Mouse (Mus musculus) liver, embryonic 14.5 days (tissue): ENCODE measurements around the gene Mrps7. TPM values are rescaled to one million over a fixed set of nuclear protein-coding genes. Genes with fewer than 3 reads are reported as not detected.

Source experiments
- ATAC-seq: fragments of 200-750 bp; cut with Nextera tagmentation; 2 replicates; pipeline ENCODE4 v1.8.0; 2017; ENCODE audit warnings: moderate number of reproducible peaks, mild to moderate bottlenecking, moderate library complexity; ENCODE audit not compliant: insufficient read depth
- DNase-seq, 3 experiments: peaks; one replicate each; pipeline ENCODE4 v3.0.0-alpha.2; 2012 to 2013; ENCODE audit warnings: low read depth in 3 of 3, low spot score in 3 of 3
- H3K27ac ChIP-seq: fragments of 300-500 bp; sonication (generic); 2 replicates; pipeline ENCODE4 v1.5.1; 2014; ENCODE audit warnings: moderate library complexity, mild to moderate bottlenecking, control low read depth, inconsistent platforms
- H3K27me3 ChIP-seq: fragments of 300-500 bp; sonication (generic); 2 replicates; pipeline ENCODE4 v1.6.1; 2014; ENCODE audit warnings: mild to moderate bottlenecking, low read length, moderate library complexity; ENCODE audit not compliant: control insufficient read depth, insufficient read depth
- H3K36me3 ChIP-seq: fragments of 300-500 bp; sonication (generic); replicated peaks from 2 replicates; pipeline ENCODE4 v1.6.1; 2014; ENCODE audit warnings: low read depth; ENCODE audit not compliant: control insufficient read depth, insufficient read depth
- H3K4me1 ChIP-seq, 2 experiments: fragments of 200-500 bp in 1 of 2; fragments of 300-500 bp in 1 of 2; sonication (generic) in 1 of 2; replicated peaks; 2 replicates each; pipeline ENCODE4 v1.6.1; 2012 to 2014; ENCODE audit warnings: antibody characterized with exemption in 1 of 2, inconsistent platforms in 1 of 2, low read length in 1 of 2; ENCODE audit not compliant: control insufficient read depth in 2 of 2, insufficient read depth in 2 of 2
- H3K4me2 ChIP-seq: fragments of 300-500 bp; sonication (generic); 2 replicates; pipeline ENCODE4 v1.6.1; 2014; ENCODE audit warnings: low read depth, mild to moderate bottlenecking, control low read depth, moderate library complexity
- H3K4me3 ChIP-seq, 2 experiments: fragments of 200-500 bp in 1 of 2; fragments of 300-500 bp in 1 of 2; sonication (generic) in 1 of 2; 2 replicates each; pipeline ENCODE4 v1.5.1; 2012 to 2014; ENCODE audit warnings: low read depth in 2 of 2, low read length in 2 of 2, mild to moderate bottlenecking in 2 of 2, control low read depth in 1 of 2, inconsistent platforms in 1 of 2, moderate library complexity in 1 of 2; ENCODE audit not compliant: insufficient read depth in 1 of 2
- H3K9ac ChIP-seq: fragments of 300-500 bp; sonication (generic); replicated peaks from 2 replicates; pipeline ENCODE4 v1.6.1; 2014; ENCODE audit warnings: mild to moderate bottlenecking, control low read depth, moderate library complexity
- H3K9me3 ChIP-seq: fragments of 300-500 bp; sonication (generic); 2 replicates; pipeline ENCODE4 v1.6.1; 2016; ENCODE audit warnings: low read length, mixed read lengths; ENCODE audit not compliant: control insufficient read depth
- CTCF ChIP-seq: IDR thresholded peaks from 2 replicates; pipeline ENCODE4 v1.5.1; 2016; ENCODE audit warnings: antibody characterized with exemption, low read depth, control low read depth
- EP300 ChIP-seq: IDR thresholded peaks from 2 replicates; pipeline ENCODE4 v1.6.1; 2016; ENCODE audit warnings: antibody characterized with exemption, low read depth
- WGBS: fragments of 180-500 bp; shearing (Covaris S2); extraction: QIAGEN DNeasy Blood & Tissue Kit; methylation state at CpG from one replicate; pipeline ENCODE4 v1.1.7; 2014; ENCODE audit not compliant: insufficient replicate concordance; 5-methylcytosine and 5-hydroxymethylcytosine counted together
- polyA plus RNA-seq, 2 experiments: library from polyadenylated mRNA; depleted of rRNA in 1 of 2; stranded (reverse) in 1 of 2; unstranded in 1 of 2; fragments of >200 nt; fragmentation: Nextera tagmentation in 1 of 2; extraction: Ambion mirVana in 1 of 2; gene quantifications; 2 replicates each; pipeline versions ENCODE4 v1.2.1 to v1.2.3; 2012 to 2014

Gene Mrps7
- polyA plus RNA-seq, 2 experiments = 24.1 to 52.6 TPM

DNA sequence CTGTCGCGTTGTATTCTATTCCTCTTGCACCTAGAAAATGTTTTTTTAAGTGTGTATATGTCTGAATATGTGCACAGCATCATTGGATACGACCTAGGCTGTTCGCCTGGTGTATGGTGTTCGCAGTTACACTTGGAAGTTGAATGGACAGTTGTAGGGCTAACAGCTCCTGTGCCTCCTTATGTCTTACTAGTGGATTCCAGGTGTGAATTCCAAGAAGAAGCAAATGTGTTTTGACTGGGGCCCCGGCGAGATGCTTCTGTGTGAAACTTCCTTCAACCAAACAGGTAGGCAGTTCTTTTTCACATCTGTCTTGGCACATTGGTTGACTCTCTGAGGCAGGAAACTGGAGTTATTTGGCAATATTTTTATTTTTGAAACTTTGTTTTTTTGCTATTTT lies 38.8 kb upstream of the Mrps7 start:
- Histone ChIP-seq H3K9ac (peak overlapping the region; percentile 60), H3K27me3 (no peaks in the 10 kb centered on the region), H3K4me1 (peaks cover 14 to 15% of the 10 kb centered on the region in 2 experiments), H3K9me3 (no peaks in the 10 kb centered on the region), H3K4me3 (peak overlapping the region; percentile 77 to 97), H3K36me3 (peaks cover 40% of the 10 kb centered on the region), H3K4me2 (peak overlapping the region; percentile 95), H3K27ac (no peak overlapping the region)
- TF ChIP-seq EP300 = no peak
- TF ChIP-seq CTCF = no peak
- ATAC-seq = no peak
- WGBS = 8% methylated on average over 7 of the region's 7 CpGs
- DNase-seq = no peak

DNA sequence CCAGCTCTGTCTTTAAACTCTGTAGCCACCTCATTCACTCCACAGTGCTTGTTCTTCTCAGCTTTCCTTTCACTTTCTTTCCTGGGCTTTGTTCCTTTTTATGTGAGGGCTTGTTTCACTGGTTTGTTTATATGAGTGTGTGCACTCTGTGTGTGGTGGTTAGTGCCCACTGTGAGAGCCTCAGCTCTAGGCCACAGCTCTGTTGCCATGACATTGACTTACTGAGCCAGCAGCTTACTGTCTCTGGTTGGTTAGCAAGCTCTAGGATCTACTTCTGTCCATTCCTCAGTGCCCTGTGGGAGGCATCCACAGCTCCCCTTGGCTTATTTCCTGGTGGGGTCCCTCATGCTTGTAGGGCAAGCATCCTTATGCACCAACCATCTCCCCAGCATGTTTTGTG lies 24.6 kb upstream of the Mrps7 start:
- H3K4me1 ChIP-seq = no peaks in the 10 kb centered on the region
- no peak overlapping the region for H3K27ac ChIP-seq
- H3K36me3 ChIP-seq = peaks cover 64% of the 10 kb centered on the region
- H3K4me3 ChIP-seq = no peak overlapping the region
- no peaks in the 10 kb centered on the region for H3K9me3 ChIP-seq
- ATAC-seq (no peak), DNase-seq (no peak)
- no peak overlapping the region for H3K9ac ChIP-seq
- no peak overlapping the region for H3K4me2 ChIP-seq
- no peaks in the 10 kb centered on the region for H3K27me3 ChIP-seq
- TF ChIP-seq EP300 (no peak), CTCF (no peak)

DNA sequence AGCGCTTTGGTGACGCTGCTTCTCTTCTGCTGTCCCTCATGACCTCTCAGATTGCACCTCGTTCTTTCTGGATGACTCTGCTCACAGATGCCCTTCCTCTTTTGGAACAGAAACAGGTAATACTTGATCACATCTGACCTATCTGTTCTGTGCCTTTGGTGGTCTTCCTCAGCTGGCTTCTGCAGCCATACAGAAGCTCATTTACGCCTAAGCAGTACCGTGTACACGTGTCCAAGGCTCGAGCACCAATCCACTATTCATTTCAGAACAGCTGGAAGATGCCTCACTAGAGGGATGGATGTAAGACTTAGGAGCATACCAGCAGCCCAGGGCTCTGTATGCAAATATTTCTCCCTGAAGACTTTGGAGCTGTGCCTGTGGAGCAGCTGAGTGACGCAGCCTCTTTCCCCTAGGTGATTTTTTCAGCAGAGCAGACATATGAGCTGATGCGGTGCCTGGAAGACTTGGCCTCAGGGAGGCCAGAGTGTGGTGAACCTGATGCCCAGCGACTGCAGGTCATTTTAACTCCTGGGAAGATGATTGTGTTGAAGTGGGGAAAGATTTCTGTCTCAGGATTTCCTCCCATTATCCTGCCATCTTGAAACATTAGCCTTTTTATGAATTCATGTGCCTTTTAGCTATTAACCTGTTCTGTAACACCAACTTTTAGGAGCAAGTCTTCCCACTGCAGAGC lies 20.7 kb upstream of the Mrps7 start:
- Histone ChIP-seq H3K9me3 (no peaks in the 10 kb centered on the region), H3K27ac (no peak overlapping the region), H3K4me1 (no peaks in the 10 kb centered on the region), H3K4me2 (no peak overlapping the region), H3K9ac (no peak overlapping the region), H3K27me3 (no peaks in the 10 kb centered on the region), H3K4me3 (no peak overlapping the region), H3K36me3 (peaks cover 84% of the 10 kb centered on the region)
- 80% methylated on average over 10 of the region's 10 CpGs for WGBS
- no peak for DNase-seq
- ATAC-seq = no peak
- no peak for TF ChIP-seq CTCF
- no peak for TF ChIP-seq EP300

DNA sequence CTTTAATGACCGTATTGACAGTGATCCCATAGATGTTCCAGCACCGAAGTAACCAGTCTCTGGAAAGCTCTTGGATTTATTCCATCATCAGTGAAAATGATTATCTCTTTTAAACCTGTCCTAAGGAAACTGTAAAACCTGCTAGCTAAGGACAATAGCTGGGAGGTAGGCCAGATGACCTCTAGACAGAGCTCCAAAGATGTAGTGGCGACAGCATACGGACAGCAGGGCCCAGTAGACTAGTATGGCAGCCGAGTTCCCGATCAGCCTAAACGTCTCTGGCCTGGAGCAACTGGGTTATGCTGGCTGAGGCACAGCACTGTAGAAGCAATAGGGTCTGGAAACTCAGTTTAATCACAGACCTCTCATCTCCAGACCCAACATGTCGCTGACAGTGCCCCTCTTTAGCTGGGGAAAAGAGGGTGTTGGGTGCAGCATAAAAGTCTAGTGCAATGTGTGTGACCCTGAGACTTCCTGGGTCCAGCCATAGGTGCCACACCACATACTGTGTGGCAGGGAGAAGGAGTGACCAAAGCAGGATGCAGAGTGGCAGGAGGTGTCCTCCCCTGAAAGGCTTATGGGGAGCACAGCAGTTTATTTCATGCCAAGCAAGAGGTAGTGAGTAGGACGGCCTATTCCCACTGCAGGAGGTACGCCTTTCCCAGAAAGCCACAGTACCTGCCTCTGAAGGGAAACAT lies 19.2 kb upstream of the Mrps7 start:
- no peaks in the 10 kb centered on the region for H3K4me1 ChIP-seq
- DNase-seq (no peak), ATAC-seq (0 out of 2 replicates have a peak, but pooled peaks have one; percentile 22)
- WGBS = 79% methylated on average over 10 of the region's 10 CpGs
- H3K9ac ChIP-seq = no peak overlapping the region
- H3K4me3 ChIP-seq = no peak overlapping the region
- H3K27me3 ChIP-seq = no peaks in the 10 kb centered on the region
- no peaks in the 10 kb centered on the region for H3K9me3 ChIP-seq
- H3K4me2 ChIP-seq = no peak overlapping the region
- H3K27ac ChIP-seq = no peak overlapping the region
- TF ChIP-seq CTCF = no peak
- TF ChIP-seq EP300 = no peak
- peaks cover 82% of the 10 kb centered on the region for H3K36me3 ChIP-seq

DNA sequence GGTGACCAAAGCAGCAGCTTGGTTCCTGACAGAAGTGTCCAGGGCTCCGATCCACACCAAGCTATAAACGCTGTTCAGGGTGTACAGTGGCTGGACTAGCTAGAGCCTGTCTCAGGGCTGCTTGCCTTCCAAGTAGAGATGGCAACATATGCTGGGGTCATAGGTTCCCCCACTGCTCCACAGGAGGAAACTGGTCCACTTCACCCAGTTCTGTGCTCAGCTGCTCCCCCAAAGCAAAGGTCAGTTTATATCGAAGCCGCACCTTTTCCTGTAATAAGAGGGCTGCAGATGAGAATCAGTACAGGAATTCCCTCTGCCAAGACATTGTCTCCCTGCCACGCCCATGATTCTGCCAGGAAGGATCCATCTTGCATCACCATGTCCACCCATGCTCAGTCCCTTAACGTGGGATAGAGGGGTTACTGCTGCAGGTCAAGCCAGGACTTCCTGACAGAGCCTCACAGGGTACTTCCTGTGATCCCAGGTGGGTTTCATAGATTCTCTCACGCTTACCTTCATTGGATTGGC lies 18.1 kb upstream of the Mrps7 start:
- no peaks in the 10 kb centered on the region for H3K4me1 ChIP-seq
- ATAC-seq (no peak), DNase-seq (no peak)
- no peaks in the 10 kb centered on the region for H3K9me3 ChIP-seq
- H3K4me3 ChIP-seq = no peak overlapping the region
- H3K27ac ChIP-seq = no peak overlapping the region
- no peak overlapping the region for H3K4me2 ChIP-seq
- H3K27me3 ChIP-seq = no peaks in the 10 kb centered on the region
- H3K36me3 ChIP-seq = peaks cover 87% of the 10 kb centered on the region
- 81% methylated on average over 7 of the region's 7 CpGs for WGBS
- TF ChIP-seq CTCF (no peak), EP300 (no peak)
- H3K9ac ChIP-seq = no peak overlapping the region
